Mouse (Mus musculus): ENCODE measurements around the gene Clec4b2.

DNA sequence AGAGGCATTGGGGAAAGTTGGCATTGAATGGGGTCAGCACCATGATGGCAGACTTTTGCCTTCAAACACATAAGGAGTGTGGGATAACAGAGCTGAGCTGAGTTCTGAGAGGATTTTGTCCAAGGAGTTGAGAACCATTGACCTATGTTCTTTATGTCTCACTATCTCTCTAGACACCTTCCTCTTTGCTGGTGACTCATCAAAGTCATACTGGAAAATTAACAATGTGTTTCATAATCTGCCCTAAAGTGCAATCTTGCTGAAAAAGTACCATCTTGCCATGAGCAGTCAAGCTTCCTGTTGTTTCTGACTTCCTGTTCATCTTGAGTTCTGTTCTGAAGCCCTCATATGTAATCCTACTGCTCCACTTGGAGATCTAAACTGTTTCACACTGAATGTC lies 80.0 kb downstream of the Clec4b2 start:
- TF ChIP-seq GATA1 (IDR thresholded peaks at IDR 0.05; ENCODE audit: borderline replicate concordance, low read length), result 0 out of 3 replicates have a peak, but pooled peaks have one; percentile 37
- no peak for TF ChIP-seq FLI1 (IDR thresholded peaks at IDR 0.05; ENCODE audit: low read length)
